Mouse (Mus musculus) G1E (cell line): Measurements from ENCODE around the gene Nlk.

Experiments
- CTCF ChIP-seq: IDR thresholded peaks from 2 replicates; pipeline ENCODE4 v1.5.1; 2012; ENCODE audit warnings: low read depth, low read length, inconsistent platforms, mixed read lengths
- GATA1 ChIP-seq: IDR thresholded peaks from 2 replicates; pipeline ENCODE4 v1.6.1; 2012; ENCODE audit warnings: borderline replicate concordance, low read length, inconsistent platforms, mixed read lengths
- GATA2 ChIP-seq: IDR thresholded peaks from 2 replicates; pipeline ENCODE4 v1.6.1; 2012; ENCODE audit warnings: low read depth, low read length, inconsistent platforms, borderline replicate concordance
- POLR2AphosphoS5 ChIP-seq: IDR thresholded peaks from 2 replicates; pipeline ENCODE4 v1.6.1; 2012; ENCODE audit warnings: low read depth, low read length, inconsistent platforms; ENCODE audit not compliant: insufficient replicate concordance
- TAL1 ChIP-seq: conservative IDR thresholded peaks from 2 replicates; pipeline ENCODE4 v1.6.1; 2012; ENCODE audit warnings: low read depth, low read length, inconsistent platforms, mixed read lengths

DNA sequence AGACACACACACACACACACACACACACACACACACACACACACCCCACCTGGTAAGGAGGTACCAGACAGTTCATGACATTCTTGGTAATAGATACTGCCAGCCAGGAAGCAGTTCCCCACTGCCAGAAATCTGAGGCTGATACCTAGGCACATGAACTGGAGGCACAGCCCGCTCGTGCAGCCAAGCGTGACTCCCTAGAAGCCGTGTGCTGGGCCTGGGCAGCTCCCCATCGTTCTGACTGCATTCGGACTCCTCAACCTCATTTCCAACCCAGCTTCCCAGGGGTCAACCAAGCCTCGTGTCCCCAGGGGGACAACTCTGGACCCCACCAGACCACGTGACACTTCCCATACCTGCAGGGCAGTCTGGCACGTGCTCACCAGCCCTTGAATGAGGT lies 168.5 kb downstream of the Nlk start:
- TF ChIP-seq CTCF (no peak), GATA1 (no peak), TAL1 (no peak), GATA2 (no peak), POLR2AphosphoS5 (no peak)
